25 mouse cellular contexts compared by ENCODE assay signal in genomic region chr4:122982537-122982936, GRCm38 (mm10). TPM values are rescaled to one million over a fixed set of nuclear protein-coding genes. Genes with fewer than 3 reads are reported as not detected.
DNase-seq lines count a peak whose midpoint lies in the region; ATAC-seq and TF ChIP-seq lines count a peak whose summit lies in the region.
"Had no signal": no experiment of that assay in that cellular context is flagged by ENCODE, and none has a peak within 500 bp of the region (broad histone marks: within the 10 kb centered on the region; RNA-seq: fewer than 3 reads in every experiment).

No protein-coding gene starts in this region.

- no peaks in the 10 kb centered on the region for H3K36me3 ChIP-seq in embryonic facial prominence, embryonic 14.5 days (ENCODE audit: control insufficient read depth, insufficient read depth, low read length)
- no peaks in the 10 kb centered on the region for H3K36me3 ChIP-seq in embryonic facial prominence, embryonic 10.5 days (replicated peaks)
- no peaks in the 10 kb centered on the region for H3K36me3 ChIP-seq in hindbrain, embryonic 15.5 days
- no peaks in the 10 kb centered on the region for H3K36me3 ChIP-seq in hindbrain, embryonic 12.5 days
- H3K36me3 ChIP-seq in limb, embryonic 14.5 days (ENCODE audit: control insufficient read depth, insufficient read depth, low read length) = no peaks in the 10 kb centered on the region
- H3K36me3 ChIP-seq in limb, embryonic 10.5 days = no peaks in the 10 kb centered on the region
- H3K36me3 ChIP-seq in small intestine, adult 2 months (ENCODE audit: control insufficient read depth, insufficient read depth, low read length) = no peaks in the 10 kb centered on the region
- H3K36me3 ChIP-seq: embryonic facial prominence, embryonic 15.5 days; forebrain, embryonic 10.5 days; heart, embryonic 13.5 days had no signal

- no peak overlapping the region for H3K9ac ChIP-seq in embryonic facial prominence, embryonic 14.5 days (ENCODE audit: low read depth, low read length)
- H3K9ac ChIP-seq in hindbrain, embryonic 15.5 days = no peak overlapping the region
- no peak overlapping the region for H3K9ac ChIP-seq in hindbrain, embryonic 12.5 days
- H3K9ac ChIP-seq in limb, embryonic 14.5 days (ENCODE audit: low read depth, low read length, severe bottlenecking) = no peak overlapping the region
- H3K9ac ChIP-seq: embryonic facial prominence, embryonic 15.5 days had no signal

- H3K9me3 ChIP-seq in embryonic facial prominence, embryonic 14.5 days (ENCODE audit: control insufficient read depth, low read length) = no peaks in the 10 kb centered on the region
- H3K9me3 ChIP-seq in embryonic facial prominence, embryonic 10.5 days = no peaks in the 10 kb centered on the region
- H3K9me3 ChIP-seq in hindbrain, embryonic 15.5 days = no peaks in the 10 kb centered on the region
- H3K9me3 ChIP-seq in hindbrain, embryonic 12.5 days (replicated peaks) = no peaks in the 10 kb centered on the region
- no peaks in the 10 kb centered on the region for H3K9me3 ChIP-seq in limb, embryonic 14.5 days (ENCODE audit: control insufficient read depth, low read length)
- H3K9me3 ChIP-seq in limb, embryonic 10.5 days (replicated peaks) = no peaks in the 10 kb centered on the region
- H3K9me3 ChIP-seq: embryonic facial prominence, embryonic 15.5 days; forebrain, embryonic 10.5 days; heart, embryonic 13.5 days had no signal

- ATAC-seq in embryonic facial prominence, embryonic 14.5 days (ENCODE audit: low read depth) = no peak
- no peak for ATAC-seq in hindbrain, embryonic 15.5 days (ENCODE audit: low FRiP score, low read depth)
- ATAC-seq in hindbrain, embryonic 12.5 days (ENCODE audit: low FRiP score) = no peak
- ATAC-seq in limb, embryonic 14.5 days (ENCODE audit: low FRiP score, low read depth) = no peak
- ATAC-seq: hindbrain, embryonic 16.5 days had no signal

- no peak for TF ChIP-seq POLR2A in limb, embryonic 14.5 days (IDR thresholded peaks at IDR 0.05; ENCODE audit: borderline replicate concordance, extremely low read depth, insufficient read depth, insufficient read length)
- TF ChIP-seq POLR2A in small intestine, adult 2 months (IDR thresholded peaks at IDR 0.05; ENCODE audit: low read depth, low read length) = no peak

- 0 out of 2 replicates have a peak, but pooled peaks cover 3% of the 10 kb centered on the region for H3K4me1 ChIP-seq in embryonic facial prominence, embryonic 14.5 days (ENCODE audit: control insufficient read depth, insufficient read depth, low read length)
- peaks cover 7% of the 10 kb centered on the region for H3K4me1 ChIP-seq in embryonic facial prominence, embryonic 10.5 days
- H3K4me1 ChIP-seq in hindbrain, embryonic 15.5 days (replicated peaks) = peaks cover 12% of the 10 kb centered on the region
- 0 out of 2 replicates have a peak, but pooled peaks cover 6% of the 10 kb centered on the region for H3K4me1 ChIP-seq in hindbrain, embryonic 12.5 days
- H3K4me1 ChIP-seq in limb, embryonic 14.5 days (ENCODE audit: control insufficient read depth, insufficient read depth, low read length) = peaks cover 7% of the 10 kb centered on the region
- peaks cover 20% of the 10 kb centered on the region for H3K4me1 ChIP-seq in limb, embryonic 10.5 days
- peaks cover 31% of the 10 kb centered on the region for H3K4me1 ChIP-seq in small intestine, adult 2 months (ENCODE audit: control insufficient read depth, insufficient read depth, insufficient read length, low read length)

- no peak for TF ChIP-seq CTCF in small intestine, adult 2 months (IDR thresholded peaks at IDR 0.05; ENCODE audit: extremely low read depth, insufficient read length, insufficient replicate concordance, low read depth, low read length)

- H3K4me2 ChIP-seq in embryonic facial prominence, embryonic 14.5 days (ENCODE audit: low read depth, low read length) = peak overlapping the region; percentile 29; the same call in 1 of the 2 replicates
- peak overlapping the region; percentile 50; the same call in 1 of the 2 replicates for H3K4me2 ChIP-seq in hindbrain, embryonic 15.5 days
- H3K4me2 ChIP-seq in hindbrain, embryonic 12.5 days (replicated peaks) = no peak overlapping the region
- H3K4me2 ChIP-seq in limb, embryonic 14.5 days (replicated peaks; ENCODE audit: low read depth, low read length, severe bottlenecking) = peak overlapping the region; percentile 33; the same call in 1 of the 2 replicates

- WGBS in embryonic facial prominence, embryonic 14.5 days = 65% methylated on average over 3 of the region's 3 CpGs
- WGBS in embryonic facial prominence, embryonic 10.5 days = 72% methylated on average over 3 of the region's 3 CpGs
- WGBS in hindbrain, embryonic 15.5 days = 79% methylated on average over 3 of the region's 3 CpGs
- WGBS in hindbrain, embryonic 12.5 days = 73% methylated on average over 3 of the region's 3 CpGs
- WGBS in limb, embryonic 14.5 days = 50% methylated on average over 3 of the region's 3 CpGs
- WGBS in limb, embryonic 10.5 days = 80% methylated on average over 3 of the region's 3 CpGs
- WGBS in small intestine, adult 2 months = 77% methylated on average over 3 of the region's 3 CpGs

- H3K4me3 ChIP-seq in embryonic facial prominence, embryonic 14.5 days (ENCODE audit: low read depth, low read length) = no peak overlapping the region
- H3K4me3 ChIP-seq in embryonic facial prominence, embryonic 10.5 days = no peak overlapping the region
- H3K4me3 ChIP-seq in hindbrain, embryonic 15.5 days = no peak overlapping the region
- H3K4me3 ChIP-seq in hindbrain, embryonic 12.5 days = no peak overlapping the region
- H3K4me3 ChIP-seq in limb, embryonic 14.5 days (replicated peaks; ENCODE audit: low read length) = no peak overlapping the region
- no peak overlapping the region for H3K4me3 ChIP-seq in limb, embryonic 10.5 days
- no peak overlapping the region for H3K4me3 ChIP-seq in small intestine, adult 2 months (ENCODE audit: low read depth, low read length)
- H3K4me3 ChIP-seq: erythroblast, embryonic 14.5 days had no signal

- H3K27ac ChIP-seq in embryonic facial prominence, embryonic 14.5 days (replicated peaks; ENCODE audit: low read depth, low read length) = no peak overlapping the region
- H3K27ac ChIP-seq in embryonic facial prominence, embryonic 10.5 days (replicated peaks) = no peak overlapping the region
- H3K27ac ChIP-seq in hindbrain, embryonic 15.5 days (replicated peaks) = no peak overlapping the region
- no peak overlapping the region for H3K27ac ChIP-seq in hindbrain, embryonic 12.5 days
- no peak overlapping the region for H3K27ac ChIP-seq in limb, embryonic 14.5 days (replicated peaks; ENCODE audit: low read depth, low read length)
- H3K27ac ChIP-seq in limb, embryonic 10.5 days = no peak overlapping the region
- peak overlapping the region; percentile 76; the same call in 1 of the 2 replicates for H3K27ac ChIP-seq in small intestine, adult 2 months (ENCODE audit: insufficient read depth, low read depth, low read length)
- H3K27ac ChIP-seq: gastrocnemius, adult 2 months; heart, embryonic 13.5 days had no signal

- peaks cover 24% of the 10 kb centered on the region for H3K27me3 ChIP-seq in embryonic facial prominence, embryonic 14.5 days (replicated peaks; ENCODE audit: control insufficient read depth, insufficient read depth, low read length)
- peaks cover 38% of the 10 kb centered on the region for H3K27me3 ChIP-seq in embryonic facial prominence, embryonic 10.5 days (replicated peaks; ENCODE audit: low read depth, poor library complexity, severe bottlenecking)
- H3K27me3 ChIP-seq in hindbrain, embryonic 15.5 days = peaks cover 11% of the 10 kb centered on the region
- peaks cover 22% of the 10 kb centered on the region for H3K27me3 ChIP-seq in hindbrain, embryonic 12.5 days
- H3K27me3 ChIP-seq in limb, embryonic 14.5 days (ENCODE audit: control insufficient read depth, insufficient read depth, low read length) = peaks cover 7% of the 10 kb centered on the region
- peaks cover 48% of the 10 kb centered on the region for H3K27me3 ChIP-seq in limb, embryonic 10.5 days (ENCODE audit: low read depth, poor library complexity, severe bottlenecking)
- no peaks in the 10 kb centered on the region for H3K27me3 ChIP-seq in small intestine, adult 2 months (ENCODE audit: control insufficient read depth, insufficient read depth, low read length)

- no peak for DNase-seq in embryonic facial prominence, embryonic 14.5 days (ENCODE audit: low spot score)
- no peak for DNase-seq in embryonic facial prominence, embryonic 10.5 days (ENCODE audit: low spot score)
- no peak for DNase-seq in limb, embryonic 14.5 days (ENCODE audit: low spot score)
- no peak for DNase-seq in limb, embryonic 10.5 days (ENCODE audit: low spot score)
- no peak for DNase-seq in adrenal gland, postnatal 36 days
- DNase-seq: adrenal gland, adult 2 months; adrenal gland, postnatal 25 days; B cell, adult 2 months; cerebellum, adult 11-12 months; cerebellum, adult 9-10 months; cerebellum, postnatal 36 days; gastrocnemius, adult 2 months; gastrocnemius, postnatal 25 days; heart, adult 11 months; heart, postnatal 36 days; kidney, adult 2 months had no signal

RNA-seq across cellular contexts. Expression of gene Mycl, which starts 12.9 kb away (rescaled TPM):
- polyA plus RNA-seq in embryonic facial prominence, embryonic 14.5 days (2014; fragmentation: Nextera tagmentation; extraction: Ambion mirVana) = 26.9 and 29.3 TPM in 2 replicates
- polyA plus RNA-seq in embryonic facial prominence, embryonic 10.5 days (2016; fragmentation: Nextera tagmentation; extraction: Ambion mirVana) = 33.6 and 43.0 TPM in 2 replicates
- polyA plus RNA-seq in hindbrain, embryonic 15.5 days (2015; fragmentation: Nextera tagmentation; extraction: Ambion mirVana) = 63.0 and 66.3 TPM in 2 replicates
- polyA plus RNA-seq in hindbrain, embryonic 12.5 days (2016; fragmentation: Nextera tagmentation; extraction: Ambion mirVana) = 103 and 105 TPM in 2 replicates
- 24.6 and 26.2 TPM in 2 replicates for polyA plus RNA-seq in limb, embryonic 14.5 days (2012; rRNA removed)
- polyA plus RNA-seq in limb, embryonic 14.5 days (2014; fragmentation: Nextera tagmentation; extraction: Ambion mirVana) = 39.2 and 41.1 TPM in 2 replicates
- polyA plus RNA-seq in limb, embryonic 10.5 days (2016; fragmentation: Nextera tagmentation; extraction: Ambion mirVana) = 25.5 and 28.6 TPM in 2 replicates
- polyA plus RNA-seq in small intestine, adult 2 months (2012; rRNA removed) = 3.0 and 7.1 TPM in 2 replicates
- total RNA-seq in adrenal gland, postnatal 36 days (2021) = 1 to 10 TPM; 3.8 to 4.9 TPM
- polyA plus RNA-seq: CD4-positive, CD25-positive, alpha-beta regulatory T cell, adult 4 months had no signal

RNA-seq across cellular contexts. Expression of gene Mfsd2a, which starts 21.5 kb away (rescaled TPM):
- 5.3 and 6.6 TPM in 2 replicates for polyA plus RNA-seq in embryonic facial prominence, embryonic 14.5 days (2014; fragmentation: Nextera tagmentation; extraction: Ambion mirVana)
- polyA plus RNA-seq in embryonic facial prominence, embryonic 10.5 days (2016; fragmentation: Nextera tagmentation; extraction: Ambion mirVana) = 10.1 and 12.9 TPM in 2 replicates
- 28.8 and 32.3 TPM in 2 replicates for polyA plus RNA-seq in hindbrain, embryonic 15.5 days (2015; fragmentation: Nextera tagmentation; extraction: Ambion mirVana)
- polyA plus RNA-seq in hindbrain, embryonic 12.5 days (2016; fragmentation: Nextera tagmentation; extraction: Ambion mirVana) = 28.5 and 28.7 TPM in 2 replicates
- 13.1 and 16.4 TPM in 2 replicates for polyA plus RNA-seq in limb, embryonic 14.5 days (2012; rRNA removed)
- polyA plus RNA-seq in limb, embryonic 14.5 days (2014; fragmentation: Nextera tagmentation; extraction: Ambion mirVana) = 9.1 and 9.3 TPM in 2 replicates
- 10.1 and 10.7 TPM in 2 replicates for polyA plus RNA-seq in limb, embryonic 10.5 days (2016; fragmentation: Nextera tagmentation; extraction: Ambion mirVana)
- polyA plus RNA-seq in small intestine, adult 2 months (2012; rRNA removed) = 23.8 and 28.0 TPM in 2 replicates
- total RNA-seq in adrenal gland, postnatal 36 days (2021) = 1 to 10 TPM; 5.4 to 6.6 TPM
- total RNA-seq: adrenal gland, postnatal 25 days had no signal
- polyA plus RNA-seq: erythroblast, embryonic 14.5 days had no signal

RNA-seq across cellular contexts. Expression of gene Trit1, which starts 33.9 kb away (rescaled TPM):
- 18.8 and 19.4 TPM in 2 replicates for polyA plus RNA-seq in embryonic facial prominence, embryonic 14.5 days (2014; fragmentation: Nextera tagmentation; extraction: Ambion mirVana)
- 19.0 and 21.6 TPM in 2 replicates for polyA plus RNA-seq in embryonic facial prominence, embryonic 10.5 days (2016; fragmentation: Nextera tagmentation; extraction: Ambion mirVana)
- polyA plus RNA-seq in hindbrain, embryonic 15.5 days (2015; fragmentation: Nextera tagmentation; extraction: Ambion mirVana) = 21.6 and 21.7 TPM in 2 replicates
- polyA plus RNA-seq in hindbrain, embryonic 12.5 days (2016; fragmentation: Nextera tagmentation; extraction: Ambion mirVana) = 23.3 and 26.7 TPM in 2 replicates
- 13.7 and 15.0 TPM in 2 replicates for polyA plus RNA-seq in limb, embryonic 14.5 days (2012; rRNA removed)
- polyA plus RNA-seq in limb, embryonic 14.5 days (2014; fragmentation: Nextera tagmentation; extraction: Ambion mirVana) = 18.9 and 20.1 TPM in 2 replicates
- 17.7 and 17.8 TPM in 2 replicates for polyA plus RNA-seq in limb, embryonic 10.5 days (2016; fragmentation: Nextera tagmentation; extraction: Ambion mirVana)
- polyA plus RNA-seq in small intestine, adult 2 months (2012; rRNA removed) = 2.5 and 2.7 TPM in 2 replicates
- total RNA-seq in adrenal gland, postnatal 36 days (2021) = 10 to 100 TPM; 25.2 to 25.7 TPM
